Mouse (Mus musculus): ENCODE measurements around the gene Exoc3l2.
A peak's percentile ranks its signal among the peaks of the same experiment; 100 is the strongest.

Exoc3l2 gene

DNA sequence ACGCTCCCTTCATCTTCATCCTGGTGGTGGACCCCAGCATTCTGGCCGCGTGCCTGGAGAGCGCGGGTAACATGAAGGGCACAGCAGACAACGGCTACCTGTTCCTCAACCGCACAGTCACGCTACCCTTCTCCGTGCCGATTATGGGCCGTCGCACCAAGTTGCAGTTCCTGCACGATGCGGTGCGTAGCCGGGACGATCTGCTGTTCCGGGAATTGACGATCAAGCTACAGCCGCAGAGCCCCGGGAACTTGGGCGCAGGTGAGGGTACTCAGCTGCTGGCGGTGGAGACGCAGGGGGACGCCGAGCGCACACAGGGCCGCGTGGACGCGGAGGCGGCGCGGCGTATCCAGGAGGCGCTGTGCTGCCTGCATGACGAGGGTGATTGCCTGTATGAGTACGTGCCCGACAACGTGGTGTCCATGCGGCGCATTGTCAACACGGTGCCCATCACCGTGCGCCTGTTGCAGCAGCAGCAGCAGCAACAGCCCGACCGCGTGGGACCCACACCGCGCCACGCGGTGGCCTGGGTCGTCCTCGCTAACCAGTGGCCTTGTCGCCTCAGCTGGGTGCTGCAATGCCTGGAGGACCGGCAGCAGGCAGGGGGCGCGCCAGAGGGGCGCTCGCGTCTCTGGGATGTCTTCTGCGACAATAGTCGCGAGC lies 60.8 kb downstream of the Exoc3l2 start:
- peak; percentile 70 for DNase-seq

GRCm38 (mm10) chr7:19524420-19525104 lies 61.4 kb downstream of the Exoc3l2 start:
- no peak for DNase-seq

DNA sequence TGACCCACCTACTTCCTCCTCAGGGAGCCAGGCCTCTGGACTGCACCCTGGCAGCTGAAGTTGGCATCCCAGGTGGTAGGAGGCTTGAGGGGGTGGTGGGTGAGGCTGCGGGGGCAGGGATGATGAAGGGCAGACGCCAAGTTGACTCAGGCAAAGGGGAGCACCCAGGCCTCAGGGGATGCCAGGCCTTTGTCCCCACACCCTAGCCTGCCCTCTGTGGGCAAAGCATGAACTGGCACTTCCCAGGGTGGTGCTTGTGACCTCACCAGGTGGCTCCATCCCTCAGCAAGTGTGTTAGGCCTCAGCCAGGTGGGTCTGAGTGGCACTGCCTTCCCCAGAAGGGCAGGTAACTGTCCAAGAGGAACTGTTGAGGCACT lies 62.0 kb downstream of the Exoc3l2 start:
- DNase-seq = no peak

GRCm38 (mm10) chr7:19531077-19531476 lies 67.9 kb downstream of the Exoc3l2 start:
- DNase-seq = no peak

- DNase-seq = no peak
These were observed 69.1 kb downstream of the Exoc3l2 start for GRCm38 (mm10) chr7:19532240-19532639.

DNA sequence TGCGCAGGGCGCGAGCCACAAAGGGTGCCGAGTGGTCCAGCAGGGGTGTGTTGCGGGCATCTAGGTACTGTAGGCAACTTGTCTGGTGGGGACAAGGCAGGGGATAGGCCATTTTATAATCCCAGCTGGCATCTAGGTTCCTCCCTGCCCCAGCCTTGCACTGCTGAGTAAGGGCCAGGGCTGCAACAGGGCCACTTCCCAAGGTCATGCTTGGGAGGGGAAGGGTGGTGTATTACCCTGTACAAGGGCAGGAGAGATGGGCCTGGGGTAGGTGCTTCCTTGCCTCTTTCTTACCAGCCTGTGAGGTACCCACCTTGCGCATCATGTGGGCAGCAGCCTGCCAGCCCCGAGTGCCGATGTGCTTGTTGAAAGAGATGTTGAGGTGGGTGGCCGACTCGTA lies 71.5 kb downstream of the Exoc3l2 start:
- DNase-seq = no peak

- DNase-seq = peak; percentile 73
These were observed 77.8 kb downstream of the Exoc3l2 start for GRCm38 (mm10) chr7:19540771-19541566.

GRCm38 (mm10) chr7:19541681-19542154 lies 78.6 kb downstream of the Exoc3l2 start:
- no peak for DNase-seq

DNA sequence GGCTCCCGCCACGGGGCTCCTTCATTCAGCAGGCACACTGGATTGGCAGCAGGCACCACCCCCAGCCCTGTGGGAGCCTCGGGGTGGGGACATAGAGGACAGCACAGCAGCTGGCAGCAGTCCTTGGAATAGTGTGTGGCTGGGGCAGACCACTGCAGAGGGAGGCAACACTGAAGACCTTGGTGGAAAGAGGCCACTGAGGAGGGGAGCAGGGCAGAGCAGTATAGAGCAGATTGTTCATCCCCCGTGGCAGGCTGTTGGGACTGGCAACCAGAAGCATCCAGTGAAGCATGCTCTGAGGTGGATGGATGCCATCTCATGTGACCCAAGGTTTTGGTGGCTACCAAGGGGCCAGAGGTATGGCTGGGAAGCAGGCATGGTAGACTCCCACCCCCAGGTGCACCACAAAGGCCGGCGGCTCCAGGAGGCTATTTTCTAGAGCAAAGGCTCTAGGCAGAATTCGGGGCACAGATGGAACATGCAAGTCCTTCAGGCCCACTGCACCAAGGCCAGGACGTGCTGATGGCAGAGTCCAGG lies 79.1 kb downstream of the Exoc3l2 start:
- peak; percentile 42 for DNase-seq

- peak; percentile 43 for DNase-seq
These were observed 80.5 kb downstream of the Exoc3l2 start for GRCm38 (mm10) chr7:19543584-19543983.

- peak; percentile 45 for DNase-seq
These were observed 82.9 kb downstream of the Exoc3l2 start for GRCm38 (mm10) chr7:19546007-19546406.

Data from lung, postnatal 36 days (tissue).